Mouse (Mus musculus) G1E (cell line): Measurements from ENCODE around the gene Gm10271. TPM values are rescaled to one million over a fixed set of nuclear protein-coding genes. Genes with fewer than 3 reads are reported as not detected.

Source experiments
- ATAC-seq: 2 replicates; pipeline ENCODE4 v1.8.0; 2016; ENCODE audit warnings: mild to moderate bottlenecking; ENCODE audit not compliant: insufficient number of reproducible peaks, poor library complexity, low FRiP score, severe bottlenecking; ENCODE audit errors: extremely low read depth
- DNase-seq: peaks from one replicate; pipeline ENCODE4 v3.0.0; 2012; ENCODE audit warnings: low spot score
- H3K27me3 ChIP-seq: 2 replicates; pipeline ENCODE4 v1.6.1; 2012; ENCODE audit warnings: mild to moderate bottlenecking, low read length, inconsistent platforms; ENCODE audit not compliant: insufficient read depth
- H3K36me3 ChIP-seq: replicated peaks from 2 replicates; pipeline ENCODE3; 2012; ENCODE audit warnings: mild to moderate bottlenecking, inconsistent platforms
- H3K4me1 ChIP-seq: 2 replicates; pipeline ENCODE4 v1.6.1; 2012; ENCODE audit warnings: low read depth, low read length, inconsistent platforms, mixed read lengths; ENCODE audit not compliant: insufficient read depth
- H3K4me3 ChIP-seq: 2 replicates; pipeline ENCODE4 v1.5.1; 2012; ENCODE audit warnings: low read depth, mild to moderate bottlenecking, inconsistent platforms, low read length, moderate library complexity, mixed read lengths
- H3K9me3 ChIP-seq: replicated peaks from 2 replicates; pipeline ENCODE4 v1.6.1; 2012; ENCODE audit warnings: inconsistent platforms
- CTCF ChIP-seq: IDR thresholded peaks from 2 replicates; pipeline ENCODE4 v1.5.1; 2012; ENCODE audit warnings: low read depth, low read length, inconsistent platforms, mixed read lengths
- GATA1 ChIP-seq: IDR thresholded peaks from 2 replicates; pipeline ENCODE4 v1.6.1; 2012; ENCODE audit warnings: borderline replicate concordance, low read length, inconsistent platforms, mixed read lengths
- GATA2 ChIP-seq: IDR thresholded peaks from 2 replicates; pipeline ENCODE4 v1.6.1; 2012; ENCODE audit warnings: low read depth, low read length, inconsistent platforms, borderline replicate concordance
- POLR2AphosphoS5 ChIP-seq: IDR thresholded peaks from 2 replicates; pipeline ENCODE4 v1.6.1; 2012; ENCODE audit warnings: low read depth, low read length, inconsistent platforms; ENCODE audit not compliant: insufficient replicate concordance
- TAL1 ChIP-seq: conservative IDR thresholded peaks from 2 replicates; pipeline ENCODE4 v1.6.1; 2012; ENCODE audit warnings: low read depth, low read length, inconsistent platforms, mixed read lengths
- polyA plus RNA-seq: library from polyadenylated mRNA; stranded (reverse); fragments of >175 nt; gene quantifications from 2 replicates; pipeline ENCODE4 v1.2.3, GENCODE M21; 2012
- total RNA-seq, 2 experiments: library from RNA; stranded (forward) in 1 of 2; stranded (reverse) in 1 of 2; fragments of 200-1000 nt in 1 of 2; fragments of >200 nt in 1 of 2; fragmentation: Nextera tagmentation in 1 of 2; gene quantifications; 2 replicates each; pipeline ENCODE4 v1.2.3; 2014 to 2017

The Gm10271 gene
- total and polyA plus RNA-seq, 3 experiments: not detected

- no peak for DNase-seq
- no peak overlapping the region for H3K4me3 ChIP-seq
- H3K4me1 ChIP-seq: peaks cover 14% of the 10 kb centered on the region
- H3K27me3 ChIP-seq: no peaks in the 10 kb centered on the region
- peaks cover 81% of the 10 kb centered on the region for H3K36me3 ChIP-seq
- TF ChIP-seq POLR2AphosphoS5 (no peak), CTCF (no peak), TAL1 (no peak), GATA1 (no peak), GATA2 (no peak)
- no peak for ATAC-seq
- H3K9me3 ChIP-seq: no peaks in the 10 kb centered on the region
These were observed 40.8 kb downstream of the Gm10271 start for GRCm38 (mm10) chr10:116931497-116932179.

GRCm38 (mm10) chr10:116930936-116931335, 41.5 kb downstream of the Gm10271 start:
- no peak for ATAC-seq
- no peak for DNase-seq
- H3K27me3 ChIP-seq: no peaks in the 10 kb centered on the region
- peaks cover 14% of the 10 kb centered on the region for H3K4me1 ChIP-seq
- no peak overlapping the region for H3K4me3 ChIP-seq
- TF ChIP-seq GATA2 (no peak), GATA1 (no peak)
- no peaks in the 10 kb centered on the region for H3K9me3 ChIP-seq
- peaks cover 81% of the 10 kb centered on the region for H3K36me3 ChIP-seq

GRCm38 (mm10) chr10:116930506-116930905, 41.9 kb downstream of the Gm10271 start:
- H3K4me3 ChIP-seq: no peak overlapping the region
- H3K9me3 ChIP-seq: no peaks in the 10 kb centered on the region
- TF ChIP-seq GATA1: no peak
- no peak for DNase-seq
- peaks cover 83% of the 10 kb centered on the region for H3K36me3 ChIP-seq
- peaks cover 14% of the 10 kb centered on the region for H3K4me1 ChIP-seq
- ATAC-seq: peak; percentile 89
- H3K27me3 ChIP-seq: no peaks in the 10 kb centered on the region

GRCm38 (mm10) chr10:116928826-116929225, 43.6 kb downstream of the Gm10271 start:
- peaks cover 84% of the 10 kb centered on the region for H3K36me3 ChIP-seq

GRCm38 (mm10) chr10:116926428-116927113, 45.8 kb downstream of the Gm10271 start:
- Histone ChIP-seq H3K9me3 (no peaks in the 10 kb centered on the region), H3K4me1 (peaks cover 13% of the 10 kb centered on the region), H3K27me3 (no peaks in the 10 kb centered on the region), H3K4me3 (no peak overlapping the region), H3K36me3 (peaks cover 81% of the 10 kb centered on the region)
- TF ChIP-seq TAL1: no peak
- no peak for TF ChIP-seq CTCF
- TF ChIP-seq POLR2AphosphoS5: no peak
- TF ChIP-seq GATA2: no peak
- no peak for TF ChIP-seq GATA1
- DNase-seq: no peak
- ATAC-seq: no peak

More at GRCm38 (mm10) chr10:116928826-116929225, 43.6 kb downstream of the Gm10271 start:
- H3K4me1 ChIP-seq: peaks cover 14% of the 10 kb centered on the region
- no peak overlapping the region for H3K4me3 ChIP-seq
- no peaks in the 10 kb centered on the region for H3K9me3 ChIP-seq
- no peaks in the 10 kb centered on the region for H3K27me3 ChIP-seq
- DNase-seq (no peak), ATAC-seq (no peak)
- TF ChIP-seq CTCF: no peak
- TF ChIP-seq TAL1: no peak
- no peak for TF ChIP-seq POLR2AphosphoS5
- no peak for TF ChIP-seq GATA1
- TF ChIP-seq GATA2: no peak

- H3K4me3 ChIP-seq: no peak overlapping the region
- TF ChIP-seq GATA2 (no peak), CTCF (no peak), GATA1 (no peak), TAL1 (no peak)
- H3K27me3 ChIP-seq: no peaks in the 10 kb centered on the region
- no peaks in the 10 kb centered on the region for H3K4me1 ChIP-seq
- peaks cover 83% of the 10 kb centered on the region for H3K36me3 ChIP-seq
- ATAC-seq (no peak), DNase-seq (no peak)
- H3K9me3 ChIP-seq: no peaks in the 10 kb centered on the region
These were observed 48.5 kb downstream of the Gm10271 start for GRCm38 (mm10) chr10:116923651-116924495.
